28 mouse cellular contexts compared by ENCODE assay signal in the genomic region with DNA sequence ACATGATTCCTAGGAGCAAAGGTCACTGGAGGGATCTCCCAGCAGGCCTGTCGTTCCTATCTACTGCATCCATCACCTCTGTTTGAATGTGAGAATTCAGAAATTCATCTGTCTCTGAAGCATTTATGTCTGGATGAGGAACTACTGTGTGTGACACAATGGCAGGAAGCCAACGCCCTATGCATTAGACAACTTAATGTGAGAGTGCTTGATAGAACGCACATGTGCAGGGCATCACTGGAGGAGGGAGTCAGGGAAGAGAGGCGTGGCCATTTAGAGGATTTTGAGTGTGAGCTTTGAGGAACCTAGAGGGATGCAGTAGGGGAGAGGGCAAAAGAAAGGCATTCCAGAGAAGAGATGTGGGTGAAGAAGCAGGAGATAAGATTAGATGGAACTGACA.
A peak's percentile ranks its signal among the peaks of the same experiment; 100 is the strongest.
DNase-seq lines count a peak whose midpoint lies in the region; ATAC-seq and TF ChIP-seq lines count a peak whose summit lies in the region.
"Had no signal": no experiment of that assay in that cellular context is flagged by ENCODE, and none has a peak within 500 bp of the region (broad histone marks: within the 10 kb centered on the region; RNA-seq: fewer than 3 reads in every experiment).

No protein-coding gene starts in this region.

- WGBS in kidney, embryonic 15.5 days, result 62% methylated on average over 4 of the region's 4 CpGs
- 80% methylated on average over 4 of the region's 4 CpGs for whole genome bisulfite sequencing in kidney, adult 2 months
- 75% methylated on average over 4 of the region's 4 CpGs for WGBS in liver, adult 2 months

- ATAC-seq in kidney, embryonic 15.5 days (replicated peaks; ENCODE audit: low FRiP score), result 0 out of 2 replicates have a peak, but pooled peaks have one; percentile 36
- ATAC-seq: forebrain, postnatal 0 days; hindbrain, embryonic 16.5 days; midbrain, embryonic 16.5 days had no signal

- no peak overlapping the region for H3K9ac ChIP-seq in kidney, embryonic 15.5 days
- H3K9ac ChIP-seq in liver, adult 2 months (ENCODE audit: low read depth, low read length), result no peak overlapping the region
- no peak overlapping the region for H3K9ac ChIP-seq in MEL (ENCODE audit: control insufficient read depth, low read depth, low read length, poor library complexity, severe bottlenecking)
- H3K9ac ChIP-seq: forebrain, embryonic 12.5 days; forebrain, postnatal 0 days; limb, embryonic 15.5 days; liver, embryonic 15.5 days had no signal

- no peak overlapping the region for H3K4me3 ChIP-seq in kidney, embryonic 15.5 days (replicated peaks)
- H3K4me3 ChIP-seq in kidney, adult 2 months (ENCODE audit: insufficient read depth, low read depth, low read length), result no peak overlapping the region
- no peak overlapping the region for H3K4me3 ChIP-seq in liver, adult 2 months (ENCODE audit: insufficient read depth, low read depth, low read length)
- H3K4me3 ChIP-seq in MEL (ENCODE audit: control insufficient read depth in 1 of 2, insufficient read depth in 1 of 2, low read depth in 2 of 2, low read length in 2 of 2), result no peak overlapping the region
- no peak overlapping the region for H3K4me3 ChIP-seq in gastrocnemius, adult 2 months
- H3K4me3 ChIP-seq: erythroblast, embryonic 14.5 days; forebrain, embryonic 12.5 days; hindbrain, embryonic 10.5 days; limb, embryonic 10.5 days; limb, embryonic 15.5 days; liver, embryonic 15.5 days had no signal

- no peak overlapping the region for H3K27ac ChIP-seq in kidney, embryonic 15.5 days
- no peak overlapping the region for H3K27ac ChIP-seq in kidney, adult 2 months (ENCODE audit: insufficient read depth, low read depth, low read length)
- no peak overlapping the region for H3K27ac ChIP-seq in liver, adult 2 months (replicated peaks; ENCODE audit: insufficient read depth, low read depth, low read length)
- peak overlapping the region; percentile 39; the same call in 1 of the 2 replicates for H3K27ac ChIP-seq in MEL (ENCODE audit: control insufficient read depth, low read depth, low read length)
- H3K27ac ChIP-seq in gastrocnemius, adult 2 months, result no peak overlapping the region
- H3K27ac ChIP-seq: forebrain, embryonic 12.5 days; hindbrain, embryonic 10.5 days; limb, embryonic 10.5 days; limb, embryonic 15.5 days; liver, embryonic 15.5 days had no signal

- TF ChIP-seq RAD21 in MEL (IDR thresholded peaks at IDR 0.05; ENCODE audit: low read depth, low read length), result no peak

- TF ChIP-seq CTCF in kidney, adult 2 months (conservative IDR thresholded peaks at IDR 0.05; ENCODE audit: insufficient read depth, insufficient read length, low read depth, low read length), result no peak
- TF ChIP-seq CTCF in liver, adult 2 months (IDR thresholded peaks at IDR 0.05; ENCODE audit: low read depth, low read length), result no peak
- no peak for TF ChIP-seq CTCF in MEL (IDR thresholded peaks at IDR 0.05 in 2 of 3, conservative IDR thresholded peaks at IDR 0.05 in 1 of 3; ENCODE audit: control insufficient read depth in 1 of 3, insufficient read depth in 1 of 3, low read depth in 2 of 3, low read length in 3 of 3, poor library complexity in 1 of 3, severe bottlenecking in 1 of 3)
- TF ChIP-seq CTCF in gastrocnemius, adult 2 months (IDR thresholded peaks at IDR 0.05), result no peak

- H3K36me3 ChIP-seq in kidney, embryonic 15.5 days, result no peaks in the 10 kb centered on the region
- H3K36me3 ChIP-seq in kidney, adult 2 months (ENCODE audit: control insufficient read depth, insufficient read depth, low read length), result no peaks in the 10 kb centered on the region
- no peaks in the 10 kb centered on the region for H3K36me3 ChIP-seq in liver, adult 2 months (ENCODE audit: control insufficient read depth, insufficient read depth, low read length)
- H3K36me3 ChIP-seq in MEL (ENCODE audit: control insufficient read depth in 1 of 2, insufficient read depth in 2 of 2, low read length in 2 of 2), result peaks cover 0 to 20% of the 10 kb centered on the region in 2 experiments; a peak in 2 of 4 replicates
- H3K36me3 ChIP-seq: forebrain, embryonic 12.5 days; G1E; hindbrain, embryonic 10.5 days; limb, embryonic 10.5 days; limb, embryonic 15.5 days; liver, embryonic 15.5 days had no signal

- no peaks in the 10 kb centered on the region for H3K27me3 ChIP-seq in kidney, embryonic 15.5 days
- H3K27me3 ChIP-seq in kidney, adult 2 months (replicated peaks; ENCODE audit: control insufficient read depth, insufficient read depth, low read length), result no peaks in the 10 kb centered on the region
- H3K27me3 ChIP-seq in liver, adult 2 months (ENCODE audit: control insufficient read depth, insufficient read depth, low read length), result no peaks in the 10 kb centered on the region
- no peaks in the 10 kb centered on the region for H3K27me3 ChIP-seq in MEL (ENCODE audit: control insufficient read depth in 1 of 2, insufficient read depth in 2 of 2, low read length in 2 of 2)
- H3K27me3 ChIP-seq: forebrain, embryonic 12.5 days; limb, embryonic 15.5 days; liver, embryonic 15.5 days had no signal

- H3K4me1 ChIP-seq in kidney, embryonic 15.5 days, result peaks cover 12% of the 10 kb centered on the region; the same call in 1 of the 2 replicates
- H3K4me1 ChIP-seq in kidney, adult 2 months (ENCODE audit: control insufficient read depth, insufficient read depth, low read length), result no peaks in the 10 kb centered on the region
- H3K4me1 ChIP-seq in liver, adult 2 months (ENCODE audit: control insufficient read depth, insufficient read depth, low read length), result no peaks in the 10 kb centered on the region
- peaks cover 4 to 13% of the 10 kb centered on the region in 2 experiments for H3K4me1 ChIP-seq in MEL (ENCODE audit: control insufficient read depth in 1 of 2, insufficient read depth in 2 of 2, low read length in 2 of 2)
- H3K4me1 ChIP-seq: forebrain, embryonic 12.5 days; liver, embryonic 15.5 days had no signal

- TF ChIP-seq EP300 in MEL (IDR thresholded peaks at IDR 0.05; ENCODE audit: low read depth in 1 of 2, low read length in 2 of 2), result peak; percentile 20 to 43; a peak in 3 of 4 replicates

- TF ChIP-seq POLR2A in kidney, adult 2 months (IDR thresholded peaks at IDR 0.05; ENCODE audit: low read depth, low read length), result no peak
- TF ChIP-seq POLR2A in liver, adult 2 months (IDR thresholded peaks at IDR 0.05; ENCODE audit: extremely low read depth, insufficient read depth, low read length), result no peak
- TF ChIP-seq POLR2A in MEL (IDR thresholded peaks at IDR 0.05; ENCODE audit: control insufficient read depth in 1 of 2, insufficient read depth in 1 of 2, low read depth in 1 of 2, low read length in 2 of 2, poor library complexity in 1 of 2), result no peak

- no peaks in the 10 kb centered on the region for H3K79me2 ChIP-seq in liver, adult 2 months (ENCODE audit: control insufficient read depth, insufficient read depth, low read length)
- no peaks in the 10 kb centered on the region for H3K79me2 ChIP-seq in MEL (ENCODE audit: control insufficient read depth, insufficient read depth, low read length, poor library complexity)

- no peak for DNase-seq in kidney, adult 2 months
- peak; percentile 1 for DNase-seq in liver, adult 2 months (ENCODE audit: extremely low read depth, low read depth, low spot score)
- DNase-seq in liver (no peak), MEL (ENCODE audit: low read depth, low spot score) (peak; percentile 94)
- peak; percentile 17 for DNase-seq in lung, postnatal 36 days
- DNase-seq in gastrocnemius, adult 2 months, result no peak
- no peak for DNase-seq in left cerebral cortex, postnatal 25 days (ENCODE audit: low spot score in 2 of 2)
- DNase-seq: adrenal gland, postnatal 36 days; cerebellum, adult 18-20 months; cerebellum, postnatal 10 days; forebrain, postnatal 0 days; gastrocnemius, postnatal 10 days; heart, postnatal 14 days; kidney, adult 9 months; right cerebral cortex, adult 18-20 months; spleen, adult 18-20 months; thymus, postnatal 14 days had no signal

- no peaks in the 10 kb centered on the region for H3K9me3 ChIP-seq in kidney, embryonic 15.5 days (replicated peaks)
- H3K9me3 ChIP-seq in MEL (replicated peaks; ENCODE audit: insufficient read depth, low read length), result no peaks in the 10 kb centered on the region
- H3K9me3 ChIP-seq: forebrain, embryonic 12.5 days; hindbrain, embryonic 10.5 days; limb, embryonic 10.5 days; limb, embryonic 15.5 days; liver, embryonic 15.5 days had no signal

- no peak overlapping the region for H3K4me2 ChIP-seq in kidney, embryonic 15.5 days
- H3K4me2 ChIP-seq: forebrain, embryonic 12.5 days; limb, embryonic 15.5 days; liver, embryonic 15.5 days; midbrain, embryonic 11.5 days had no signal

- intact Hi-C loops in gastrocnemius, adult 2 months (cut with DNase I), result no loop called here
- intact Hi-C loops in left cerebral cortex, postnatal 25 days (cut with DNase I), result no loop called here

TF ChIP-seq in MEL, 35 proteins besides CTCF, POLR2A, EP300 and RAD21:
- TF ChIP-seq E2F4 (IDR thresholded peaks at IDR 0.05; ENCODE audit: borderline replicate concordance, low read depth, low read length) (no peak), TAL1 (IDR thresholded peaks at IDR 0.05; ENCODE audit: low read length) (no peak), KAT2A (conservative IDR thresholded peaks at IDR 0.05; ENCODE audit: low read depth, low read length) (no peak), BHLHE40 (IDR thresholded peaks at IDR 0.05; ENCODE audit: borderline replicate concordance, low read depth, low read length) (peak; percentile 52; the same call in 1 of the 2 replicates), ZNF384 (IDR thresholded peaks at IDR 0.05; ENCODE audit: low read depth, low read length) (no peak), HCFC1 (IDR thresholded peaks at IDR 0.05; ENCODE audit: low read depth, low read length) (no peak), ZC3H11A (IDR thresholded peaks at IDR 0.05; ENCODE audit: low read depth, low read length) (no peak; the same call in 1 of the 2 replicates), ZKSCAN1 (IDR thresholded peaks at IDR 0.05; ENCODE audit: low read depth, low read length) (peak; percentile 88), MXI1 (IDR thresholded peaks at IDR 0.05; ENCODE audit: low read depth, low read length) (peak; percentile 67), ETS1 (IDR thresholded peaks at IDR 0.05; ENCODE audit: low read depth, low read length) (peak; percentile 41; the same call in 1 of the 2 replicates), GATA1 (IDR thresholded peaks at IDR 0.05; ENCODE audit: low read depth, low read length) (peak; percentile 3; the same call in 1 of the 2 replicates), MYC (IDR thresholded peaks at IDR 0.05; ENCODE audit: low read depth, low read length) (peak; percentile 71), MAX (IDR thresholded peaks at IDR 0.05; ENCODE audit: low read length) (peak; percentile 83), SIN3A (IDR thresholded peaks at IDR 0.05; ENCODE audit: low read length) (peak; percentile 55; the same call in 1 of the 2 replicates), NRF1 (IDR thresholded peaks at IDR 0.05; ENCODE audit: insufficient read depth, low read depth, low read length, poor library complexity, severe bottlenecking) (peak; percentile 58)
TF ChIP-seq in MEL: peak in this region for 9.

Comparison
In these comparisons a context has a peak if more than half of its experiments do, and no peak if none do; other contexts are left out.
1. DNase-seq: peak in liver, adult 2 months (single experiment), MEL (single experiment) and lung, postnatal 36 days (single experiment); none in kidney, adult 2 months (single experiment), liver (single experiment), gastrocnemius, adult 2 months (single experiment) and left cerebral cortex, postnatal 25 days (0 of 2).